ENCODE assay signal across 9 mouse cellular contexts in genomic region chr6:65453465-65453864, GRCm38 (mm10).
A peak's percentile ranks its signal among the peaks of the same experiment; 100 is the strongest.
DNase-seq lines count a peak whose midpoint lies in the region; ATAC-seq and TF ChIP-seq lines count a peak whose summit lies in the region.
"Had no signal": no experiment of that assay in that cellular context is flagged by ENCODE, and none has a peak within 500 bp of the region (broad histone marks: within the 10 kb centered on the region; RNA-seq: fewer than 3 reads in every experiment).

No protein-coding gene starts in this region.

- no peaks in the 10 kb centered on the region for H3K79me2 ChIP-seq in heart, adult 2 months (replicated peaks; ENCODE audit: control insufficient read depth, insufficient read depth, low read length)

- no peak for TF ChIP-seq EP300 in heart, adult 2 months (IDR thresholded peaks at IDR 0.05; ENCODE audit: insufficient read depth, low read depth, low read length)

- no peaks in the 10 kb centered on the region for H3K4me1 ChIP-seq in heart, adult 2 months (ENCODE audit: control insufficient read depth, insufficient read depth, low read length)
- no peaks in the 10 kb centered on the region for H3K4me1 ChIP-seq in heart, embryonic 11.5 days (ENCODE audit: control insufficient read depth, insufficient read depth, low read length)
- no peaks in the 10 kb centered on the region for H3K4me1 ChIP-seq in hindbrain, embryonic 16.5 days (ENCODE audit: control insufficient read depth, insufficient read depth, low read depth, low read length)
- H3K4me1 ChIP-seq: stomach, embryonic 15.5 days had no signal

- intact Hi-C loops in heart, adult 2 months (cut with DNase I), result loop anchor here (1.0 kb wide), 1 partner anchor 327 kb away; no protein-coding TSS in a partner anchor

- peak; percentile 67 for TF ChIP-seq CTCF in heart, adult 2 months (IDR thresholded peaks at IDR 0.05)

- TF ChIP-seq POLR2A in heart, adult 2 months (IDR thresholded peaks at IDR 0.05; ENCODE audit: insufficient read depth, low read depth, low read length), result no peak

- H3K27me3 ChIP-seq in heart, adult 2 months (ENCODE audit: control insufficient read depth, insufficient read depth, low read length), result no peaks in the 10 kb centered on the region
- H3K27me3 ChIP-seq in heart, embryonic 11.5 days (ENCODE audit: control insufficient read depth, insufficient read depth, low read length), result no peaks in the 10 kb centered on the region
- no peaks in the 10 kb centered on the region for H3K27me3 ChIP-seq in hindbrain, embryonic 16.5 days (replicated peaks; ENCODE audit: control insufficient read depth, insufficient read depth, low read length)
- H3K27me3 ChIP-seq: stomach, embryonic 15.5 days had no signal

- no peak for DNase-seq in heart, adult 2 months
- peak; percentile 34 for DNase-seq in CD4-positive helper T cell, adult 2 months (ENCODE audit: low read depth, low spot score)
- DNase-seq in c-Kit-positive CD71-positive TER-119-negative erythroid progenitor cells, embryonic 14.5 days (ENCODE audit: low read depth), result peak; percentile 5
- DNase-seq in lung, postnatal 36 days, result peak; percentile 39
- no peak for DNase-seq in yolk sac, embryonic 10.5 days (ENCODE audit: low spot score)
- no peak for DNase-seq in gastrocnemius, postnatal 10 days

- H3K4me3 ChIP-seq in heart, adult 2 months, result no peak overlapping the region
- H3K4me3 ChIP-seq in heart, embryonic 11.5 days (ENCODE audit: low read depth, low read length), result no peak overlapping the region
- H3K4me3 ChIP-seq in hindbrain, embryonic 16.5 days (ENCODE audit: low read length), result no peak overlapping the region
- H3K4me3 ChIP-seq: stomach, embryonic 15.5 days had no signal

- no peaks in the 10 kb centered on the region for H3K36me3 ChIP-seq in heart, adult 2 months (ENCODE audit: control insufficient read depth, insufficient read depth, low read length)
- no peaks in the 10 kb centered on the region for H3K36me3 ChIP-seq in heart, embryonic 11.5 days (ENCODE audit: control insufficient read depth, insufficient read depth, low read length)
- H3K36me3 ChIP-seq in hindbrain, embryonic 16.5 days (ENCODE audit: control insufficient read depth, insufficient read depth, low read length), result no peaks in the 10 kb centered on the region
- H3K36me3 ChIP-seq: stomach, embryonic 15.5 days had no signal

- no peak overlapping the region for H3K27ac ChIP-seq in heart, adult 2 months
- no peak overlapping the region for H3K27ac ChIP-seq in heart, embryonic 11.5 days (ENCODE audit: low read depth, low read length)
- no peak overlapping the region for H3K27ac ChIP-seq in hindbrain, embryonic 16.5 days (ENCODE audit: low read depth, low read length)
- H3K27ac ChIP-seq: stomach, embryonic 15.5 days had no signal

- ATAC-seq in heart, embryonic 11.5 days (replicated peaks; ENCODE audit: insufficient number of reproducible peaks, low FRiP score, low TSS enrichment), result no peak
- ATAC-seq in hindbrain, embryonic 16.5 days, result peak; percentile 89

- no peaks in the 10 kb centered on the region for H3K9me3 ChIP-seq in heart, embryonic 11.5 days (replicated peaks; ENCODE audit: control insufficient read depth, low read length)
- H3K9me3 ChIP-seq in hindbrain, embryonic 16.5 days (ENCODE audit: control insufficient read depth, low read length), result no peaks in the 10 kb centered on the region
- H3K9me3 ChIP-seq: stomach, embryonic 15.5 days had no signal

- no peak overlapping the region for H3K4me2 ChIP-seq in heart, embryonic 11.5 days
- H3K4me2 ChIP-seq in hindbrain, embryonic 16.5 days (ENCODE audit: low read length), result no peak overlapping the region
- H3K4me2 ChIP-seq: stomach, embryonic 15.5 days had no signal

- H3K9ac ChIP-seq in heart, adult 2 months (ENCODE audit: low read depth, low read length), result no peak overlapping the region
- no peak overlapping the region for H3K9ac ChIP-seq in heart, embryonic 11.5 days (ENCODE audit: low read depth, low read length)
- H3K9ac ChIP-seq in hindbrain, embryonic 16.5 days (ENCODE audit: low read depth, low read length), result no peak overlapping the region
- H3K9ac ChIP-seq: stomach, embryonic 15.5 days had no signal

Comparison
In these comparisons a context has a peak if more than half of its experiments do, and no peak if none do; other contexts are left out.
1. DNase-seq: peak in CD4-positive helper T cell, adult 2 months (single experiment), c-Kit-positive CD71-positive TER-119-negative erythroid progenitor cells, embryonic 14.5 days (single experiment) and lung, postnatal 36 days (single experiment); none in heart, adult 2 months (0 of 2), yolk sac, embryonic 10.5 days (single experiment) and gastrocnemius, postnatal 10 days (single experiment).